ENCODE assay signal across 19 mouse cellular contexts in the genomic region with DNA sequence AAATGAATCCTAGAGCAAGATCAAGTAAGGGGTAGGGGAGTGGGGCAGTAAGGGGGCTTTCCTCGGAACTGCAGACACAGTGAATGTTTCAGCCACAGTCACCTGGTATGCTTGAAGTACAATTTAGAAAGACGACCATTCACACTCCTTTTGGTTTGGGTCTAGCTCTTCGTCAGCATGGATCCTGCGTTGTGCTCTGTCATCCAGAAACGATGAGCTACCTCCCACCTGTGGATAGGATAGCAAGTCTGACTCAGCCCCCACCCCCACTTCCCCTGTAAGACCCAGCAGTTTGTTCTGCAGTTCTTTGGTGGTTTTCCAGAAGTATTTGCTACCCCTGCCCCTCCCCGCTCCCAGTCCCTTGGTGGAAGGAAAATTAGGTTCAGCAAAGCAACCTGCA. TPM values are rescaled to one million over a fixed set of nuclear protein-coding genes. Genes with fewer than 3 reads are reported as not detected.
DNase-seq lines count a peak whose midpoint lies in the region; ATAC-seq lines count a peak whose summit lies in the region.
"Had no signal": no experiment of that assay in that cellular context is flagged by ENCODE, and none has a peak within 500 bp of the region (broad histone marks: within the 10 kb centered on the region; RNA-seq: fewer than 3 reads in every experiment).

No protein-coding gene starts in this region.

- intact Hi-C loops in heart, postnatal 10 days (cut with DNase I) = no loop called here

- H3K4me3 ChIP-seq in embryonic facial prominence, embryonic 15.5 days (replicated peaks) = no peak overlapping the region
- H3K4me3 ChIP-seq in limb, embryonic 13.5 days = no peak overlapping the region
- H3K4me3 ChIP-seq: heart, embryonic 10.5 days; liver, embryonic 12.5 days; midbrain, embryonic 15.5 days had no signal

- peak; percentile 13 to 51 for DNase-seq in frontal cortex, postnatal 36 days (ENCODE audit: low spot score in 2 of 2)
- DNase-seq in frontal cortex, postnatal 14 days (ENCODE audit: low spot score in 2 of 2) = no peak
- DNase-seq in right cerebral cortex, adult 18-20 months = peak; percentile 48
- DNase-seq in right cerebral cortex, postnatal 36 days (ENCODE audit: low spot score in 2 of 2) = no peak
- no peak for DNase-seq in heart, postnatal 10 days
- DNase-seq in layer of hippocampus, postnatal 25 days (ENCODE audit: extremely low spot score in 1 of 2, low spot score in 1 of 2) = no peak
- DNase-seq: adrenal gland, postnatal 36 days; embryo, embryonic 11 days; gastrocnemius, postnatal 25 days; kidney, postnatal 10 days; spleen, adult 18-20 months; thymus, postnatal 36 days had no signal

- H3K9me3 ChIP-seq in embryonic facial prominence, embryonic 15.5 days (replicated peaks) = no peaks in the 10 kb centered on the region
- H3K9me3 ChIP-seq in limb, embryonic 13.5 days = no peaks in the 10 kb centered on the region
- H3K9me3 ChIP-seq: heart, embryonic 10.5 days; liver, embryonic 12.5 days; midbrain, embryonic 15.5 days had no signal

- ATAC-seq in embryonic facial prominence, embryonic 15.5 days (ENCODE audit: insufficient number of reproducible peaks, low FRiP score, low TSS enrichment, low read depth) = no peak
- no peak for ATAC-seq in limb, embryonic 13.5 days (ENCODE audit: low FRiP score, low read depth)
- ATAC-seq: activated CD4-positive, CD25-positive, alpha-beta regulatory T cell, adult 4 months; intestine, postnatal 0 days; liver, embryonic 12.5 days had no signal

- 48% methylated on average over 6 of the region's 6 CpGs for WGBS in embryonic facial prominence, embryonic 15.5 days
- 54% methylated on average over 6 of the region's 6 CpGs for WGBS in limb, embryonic 13.5 days

- peaks cover 2% of the 10 kb centered on the region; the same call in 1 of the 2 replicates for H3K27me3 ChIP-seq in embryonic facial prominence, embryonic 15.5 days
- peaks cover 7% of the 10 kb centered on the region; the same call in 1 of the 2 replicates for H3K27me3 ChIP-seq in limb, embryonic 13.5 days

- peaks cover 59% of the 10 kb centered on the region for H3K4me1 ChIP-seq in embryonic facial prominence, embryonic 15.5 days
- peaks cover 57% of the 10 kb centered on the region for H3K4me1 ChIP-seq in limb, embryonic 13.5 days

- no peak overlapping the region for H3K9ac ChIP-seq in embryonic facial prominence, embryonic 15.5 days
- H3K9ac ChIP-seq in limb, embryonic 13.5 days = 0 out of 2 replicates have a peak overlapping the region, but pooled peaks have one; percentile 35
- H3K9ac ChIP-seq: liver, embryonic 12.5 days; midbrain, embryonic 15.5 days had no signal

- peak overlapping the region; percentile 49; the same call in 1 of the 2 replicates for H3K27ac ChIP-seq in embryonic facial prominence, embryonic 15.5 days (replicated peaks)
- H3K27ac ChIP-seq in limb, embryonic 13.5 days = peak overlapping the region; percentile 39; the same call in 1 of the 2 replicates
- H3K27ac ChIP-seq: heart, embryonic 10.5 days; liver, embryonic 12.5 days had no signal

- H3K36me3 ChIP-seq in embryonic facial prominence, embryonic 15.5 days = no peaks in the 10 kb centered on the region
- no peaks in the 10 kb centered on the region for H3K36me3 ChIP-seq in limb, embryonic 13.5 days
- H3K36me3 ChIP-seq: heart, embryonic 10.5 days; liver, embryonic 12.5 days; midbrain, embryonic 15.5 days had no signal

- H3K4me2 ChIP-seq in embryonic facial prominence, embryonic 15.5 days (replicated peaks) = no peak overlapping the region
- 0 out of 2 replicates have a peak overlapping the region, but pooled peaks have one; percentile 19 for H3K4me2 ChIP-seq in limb, embryonic 13.5 days (replicated peaks)
- H3K4me2 ChIP-seq: liver, embryonic 12.5 days had no signal

RNA-seq across cellular contexts. Expression of a gene that starts 41.8 kb away (rescaled TPM):
- 63.6 and 66.0 TPM in 2 replicates for polyA plus RNA-seq in embryonic facial prominence, embryonic 15.5 days (2015; fragmentation: Nextera tagmentation; extraction: Ambion mirVana)
- 49.6 and 50.2 TPM in 2 replicates for polyA plus RNA-seq in limb, embryonic 13.5 days (2015; fragmentation: Nextera tagmentation; extraction: Ambion mirVana)
- total RNA-seq in heart, postnatal 10 days (2021) = 10 to 100 TPM; 49.0 to 58.4 TPM
- 10 to 100 TPM; 18.0 to 24.2 TPM for total RNA-seq in layer of hippocampus, postnatal 25 days (2021)
- polyA plus RNA-seq: activated CD4-positive, CD25-positive, alpha-beta regulatory T cell, adult 4 months had no signal

Comparison
In these comparisons a context has a peak if more than half of its experiments do, and no peak if none do; other contexts are left out.
1. DNase-seq: peak in frontal cortex, postnatal 36 days (2 of 2) and right cerebral cortex, adult 18-20 months (single experiment); none in frontal cortex, postnatal 14 days (0 of 2), right cerebral cortex, postnatal 36 days (0 of 2), heart, postnatal 10 days (0 of 2) and layer of hippocampus, postnatal 25 days (0 of 2).